Mouse (Mus musculus) hindbrain, postnatal 0 days (tissue): Measurements from ENCODE around the gene Fbxw11. TPM values are rescaled to one million over a fixed set of nuclear protein-coding genes. Genes with fewer than 3 reads are reported as not detected.

Experiments
- ATAC-seq: fragments of 200-750 bp; cut with Nextera tagmentation; 2 replicates; pipeline ENCODE4 v1.8.0; 2017; ENCODE audit warnings: mild to moderate bottlenecking, moderate TSS enrichment, moderate library complexity
- DNase-seq: peaks from one replicate; pipeline ENCODE4 v3.0.0-alpha.2; 2015; ENCODE audit warnings: low spot score
- H3K27ac ChIP-seq: fragments of 300-500 bp; sonication (generic); 2 replicates; pipeline ENCODE4 v1.5.1; 2014; ENCODE audit warnings: mild to moderate bottlenecking
- H3K27me3 ChIP-seq: fragments of 300-500 bp; sonication (generic); 2 replicates; pipeline ENCODE4 v1.6.1; 2014; ENCODE audit warnings: low read length, mixed read lengths; ENCODE audit not compliant: insufficient read depth
- H3K36me3 ChIP-seq: fragments of 300-500 bp; sonication (generic); 2 replicates; pipeline ENCODE4 v1.6.1; 2014; ENCODE audit warnings: low read length, mixed read lengths; ENCODE audit not compliant: insufficient read depth
- H3K4me1 ChIP-seq: fragments of 300-500 bp; sonication (generic); 2 replicates; pipeline ENCODE4 v1.6.1; 2014; ENCODE audit warnings: antibody characterized with exemption, low read length, mixed read lengths; ENCODE audit not compliant: insufficient read depth
- H3K4me2 ChIP-seq: fragments of 300-500 bp; sonication (generic); 2 replicates; pipeline ENCODE4 v1.6.1; 2014; ENCODE audit warnings: low read depth, mild to moderate bottlenecking, low read length, moderate library complexity, mixed read lengths
- H3K4me3 ChIP-seq: fragments of 300-500 bp; sonication (generic); 2 replicates; pipeline ENCODE4 v1.5.1; 2014; ENCODE audit warnings: low read length
- H3K9ac ChIP-seq: fragments of 300-500 bp; sonication (generic); replicated peaks from 2 replicates; pipeline ENCODE4 v1.6.1; 2014; ENCODE audit warnings: mild to moderate bottlenecking, low read length, moderate library complexity, mixed read lengths
- H3K9me3 ChIP-seq: fragments of 300-500 bp; sonication (generic); 2 replicates; pipeline ENCODE4 v1.6.1; 2016; ENCODE audit warnings: low read length, mixed read lengths
- CTCF ChIP-seq: IDR thresholded peaks from 2 replicates; pipeline ENCODE4 v1.5.1; 2016; ENCODE audit warnings: antibody characterized with exemption, control low read depth, low read depth
- WGBS: fragments of 180-500 bp; shearing (Covaris S2); extraction: QIAGEN DNeasy Blood & Tissue Kit; methylation state at CpG from one replicate; pipeline ENCODE4 v1.1.7; 2014; 5-methylcytosine and 5-hydroxymethylcytosine counted together
- polyA plus RNA-seq: library from polyadenylated mRNA; unstranded; fragments of >200 nt; fragmentation: Nextera tagmentation; extraction: Ambion mirVana; gene quantifications from 2 replicates; pipeline ENCODE4 v1.2.1, GENCODE M21; 2015
- total RNA-seq: library from RNA; depleted of rRNA; stranded (reverse); fragments of >200 nt; gene quantifications from 2 replicates; pipeline ENCODE4 v1.2.3, GENCODE M21; 2014

Gene Fbxw11
- total and polyA plus RNA-seq, 2 experiments from 2014 or later, result 95.4 to 149 TPM

- 73% methylated on average over 7 of the region's 7 CpGs for WGBS
- peak; percentile 40; the same call in 1 of the 2 replicates for ATAC-seq
Observed at GRCm38 (mm10) chr11:32751863-32752594, 109.5 kb downstream of the Fbxw11 start.

GRCm38 (mm10) chr11:32752595-32752885, 110.0 kb downstream of the Fbxw11 start:
- 85% methylated on average over 5 of the region's 5 CpGs for WGBS

More at GRCm38 (mm10) chr11:32751863-32752594, 109.5 kb downstream of the Fbxw11 start:
- Histone ChIP-seq H3K27ac (no peak overlapping the region), H3K9me3 (no peaks in the 10 kb centered on the region), H3K4me1 (no peaks in the 10 kb centered on the region), H3K4me3 (no peak overlapping the region), H3K27me3 (no peaks in the 10 kb centered on the region), H3K4me2 (no peak overlapping the region), H3K9ac (no peak overlapping the region), H3K36me3 (no peaks in the 10 kb centered on the region)
- no peak for DNase-seq
- TF ChIP-seq CTCF, result no peak

GRCm38 (mm10) chr11:32753358-32753757, 110.8 kb downstream of the Fbxw11 start:
- no peak for TF ChIP-seq CTCF

More at GRCm38 (mm10) chr11:32752595-32752885, 110.0 kb downstream of the Fbxw11 start:
- Histone ChIP-seq H3K36me3 (no peaks in the 10 kb centered on the region), H3K9ac (no peak overlapping the region), H3K4me1 (no peaks in the 10 kb centered on the region), H3K4me3 (no peak overlapping the region), H3K27me3 (no peaks in the 10 kb centered on the region), H3K27ac (no peak overlapping the region), H3K9me3 (no peaks in the 10 kb centered on the region), H3K4me2 (no peak overlapping the region)
- ATAC-seq (no peak), DNase-seq (no peak)
- no peak for TF ChIP-seq CTCF

GRCm38 (mm10) chr11:32762773-32763172, 120.2 kb downstream of the Fbxw11 start:
- no peaks in the 10 kb centered on the region for H3K9me3 ChIP-seq
- DNase-seq, result peak; percentile 46

More at GRCm38 (mm10) chr11:32753358-32753757, 110.8 kb downstream of the Fbxw11 start:
- Histone ChIP-seq H3K27me3 (no peaks in the 10 kb centered on the region), H3K4me2 (no peak overlapping the region), H3K9me3 (no peaks in the 10 kb centered on the region), H3K4me3 (no peak overlapping the region), H3K36me3 (no peaks in the 10 kb centered on the region), H3K9ac (no peak overlapping the region), H3K27ac (no peak overlapping the region), H3K4me1 (no peaks in the 10 kb centered on the region)
- DNase-seq (no peak), ATAC-seq (no peak)
- 83% methylated on average over 2 of the region's 2 CpGs for WGBS

GRCm38 (mm10) chr11:32767496-32768230, 125.1 kb downstream of the Fbxw11 start:
- H3K4me3 ChIP-seq, result no peak overlapping the region
- no peaks in the 10 kb centered on the region for H3K36me3 ChIP-seq
- no peaks in the 10 kb centered on the region for H3K27me3 ChIP-seq
- WGBS, result 77% methylated on average over 18 of the region's 18 CpGs
- no peak overlapping the region for H3K27ac ChIP-seq
- H3K9me3 ChIP-seq, result no peaks in the 10 kb centered on the region
- no peak overlapping the region for H3K4me2 ChIP-seq
- DNase-seq (no peak), ATAC-seq (no peak)
- TF ChIP-seq CTCF, result no peak
- H3K4me1 ChIP-seq, result no peaks in the 10 kb centered on the region
- no peak overlapping the region for H3K9ac ChIP-seq

More at GRCm38 (mm10) chr11:32762773-32763172, 120.2 kb downstream of the Fbxw11 start:
- Histone ChIP-seq H3K9ac (no peak overlapping the region), H3K4me1 (no peaks in the 10 kb centered on the region), H3K4me3 (no peak overlapping the region), H3K36me3 (no peaks in the 10 kb centered on the region), H3K27me3 (no peaks in the 10 kb centered on the region), H3K27ac (no peak overlapping the region), H3K4me2 (no peak overlapping the region)
- ATAC-seq, result no peak
- WGBS, result 57% methylated on average over 3 of the region's 3 CpGs
- no peak for TF ChIP-seq CTCF

- H3K9me3 ChIP-seq, result no peaks in the 10 kb centered on the region
- no peak overlapping the region for H3K4me2 ChIP-seq
- no peaks in the 10 kb centered on the region for H3K4me1 ChIP-seq
- WGBS, result 83% methylated on average over 12 of the region's 12 CpGs
- peak; percentile 14; the same call in 1 of the 2 replicates for TF ChIP-seq CTCF
- ATAC-seq (no peak), DNase-seq (no peak)
- no peak overlapping the region for H3K9ac ChIP-seq
- H3K27me3 ChIP-seq, result no peaks in the 10 kb centered on the region
- no peaks in the 10 kb centered on the region for H3K36me3 ChIP-seq
- no peak overlapping the region for H3K4me3 ChIP-seq
- no peak overlapping the region for H3K27ac ChIP-seq
Observed at GRCm38 (mm10) chr11:32768642-32769343, 126.3 kb downstream of the Fbxw11 start.
